In the genomic region with DNA sequence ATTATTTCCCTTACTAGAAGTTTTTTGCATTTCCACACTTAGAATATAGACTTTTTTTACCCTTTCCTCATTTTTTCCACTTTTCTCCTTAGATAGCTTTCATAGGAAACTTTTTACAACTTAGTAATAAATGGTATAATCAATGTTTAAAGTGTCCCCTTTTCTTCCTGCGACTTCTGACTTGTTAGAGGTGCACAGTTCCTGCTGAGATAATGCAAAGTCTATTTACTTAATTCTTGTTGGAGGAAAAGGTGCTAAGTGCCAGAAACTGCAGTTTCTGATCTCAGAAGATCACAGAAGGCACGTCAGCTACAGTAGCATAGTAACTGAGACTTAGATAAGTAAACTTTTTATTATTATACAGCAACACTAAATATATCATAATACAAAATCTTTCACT, we compare ENCODE assay signal across 33 mouse cellular contexts.
"Had no signal": no experiment of that assay in that cellular context is flagged by ENCODE, and none has a peak within 500 bp of the region (broad histone marks: within the 10 kb centered on the region; RNA-seq: fewer than 3 reads in every experiment).

No protein-coding gene starts in this region.

- H3K9ac ChIP-seq: heart, embryonic 12.5 days; heart, embryonic 13.5 days; heart, embryonic 15.5 days; hindbrain, embryonic 12.5 days; hindbrain, embryonic 13.5 days; hindbrain, embryonic 14.5 days; hindbrain, embryonic 15.5 days; kidney, embryonic 15.5 days had no signal

- H3K4me3 ChIP-seq: heart, embryonic 10.5 days; heart, embryonic 12.5 days; heart, embryonic 13.5 days; heart, embryonic 15.5 days; hindbrain, embryonic 10.5 days; hindbrain, embryonic 12.5 days; hindbrain, embryonic 13.5 days; hindbrain, embryonic 15.5 days; kidney, embryonic 15.5 days; layer of hippocampus, adult 2 months; left cerebral cortex, adult 2 months had no signal

- H3K36me3 ChIP-seq: heart, embryonic 10.5 days; heart, embryonic 12.5 days; heart, embryonic 13.5 days; heart, embryonic 15.5 days; hindbrain, embryonic 10.5 days; hindbrain, embryonic 12.5 days; hindbrain, embryonic 13.5 days; hindbrain, embryonic 15.5 days; kidney, embryonic 15.5 days had no signal

- H3K9me3 ChIP-seq: heart, embryonic 10.5 days; heart, embryonic 12.5 days; heart, embryonic 13.5 days; heart, embryonic 15.5 days; hindbrain, embryonic 10.5 days; hindbrain, embryonic 12.5 days; hindbrain, embryonic 13.5 days; hindbrain, embryonic 15.5 days; kidney, embryonic 15.5 days had no signal

- DNase-seq: heart, postnatal 10 days; heart, postnatal 14 days; heart, postnatal 36 days; heart, postnatal 4 days; kidney, adult 11 months; kidney, adult 18-20 months; kidney, adult 2 months; kidney, adult 8-10 months; kidney, adult 9 months; kidney, postnatal 10 days; kidney, postnatal 14 days; kidney, postnatal 25 days; kidney, postnatal 36 days; kidney, postnatal 4 days; layer of hippocampus, adult 9-11 months; layer of hippocampus, postnatal 36 days had no signal

- H3K27me3 ChIP-seq: heart, embryonic 12.5 days; heart, embryonic 13.5 days; heart, embryonic 15.5 days; hindbrain, embryonic 12.5 days; hindbrain, embryonic 13.5 days; hindbrain, embryonic 15.5 days; kidney, embryonic 15.5 days had no signal

- ATAC-seq: hindbrain, embryonic 16.5 days; hindbrain, postnatal 0 days; inflammation-experienced regulatory T-cells, adult 6 months had no signal

- H3K4me2 ChIP-seq: heart, embryonic 11.5 days; heart, embryonic 12.5 days; heart, embryonic 13.5 days; heart, embryonic 15.5 days; hindbrain, embryonic 12.5 days; hindbrain, embryonic 13.5 days; hindbrain, embryonic 14.5 days; hindbrain, embryonic 15.5 days; kidney, embryonic 15.5 days had no signal

- H3K27ac ChIP-seq: heart, embryonic 10.5 days; heart, embryonic 13.5 days; heart, embryonic 15.5 days; hindbrain, embryonic 10.5 days; hindbrain, embryonic 12.5 days; hindbrain, embryonic 13.5 days; hindbrain, embryonic 14.5 days; hindbrain, embryonic 15.5 days; hindbrain, postnatal 0 days; kidney, embryonic 15.5 days; kidney, postnatal 0 days; layer of hippocampus, adult 2 months; left cerebral cortex, adult 2 months had no signal

- H3K4me1 ChIP-seq: heart, embryonic 10.5 days; heart, embryonic 12.5 days; heart, embryonic 13.5 days; heart, embryonic 15.5 days; hindbrain, embryonic 10.5 days; hindbrain, embryonic 12.5 days; hindbrain, embryonic 13.5 days; hindbrain, embryonic 15.5 days; kidney, embryonic 15.5 days had no signal
